Mouse (Mus musculus) liver, postnatal 0 days (tissue): ENCODE measurements around the gene Hbq1b.

Source experiments
- CTCF ChIP-seq: sonication (generic); IDR thresholded peaks from 2 replicates; pipeline ENCODE4 v1.5.1; 2016; ENCODE audit warnings: antibody characterized with exemption, low read depth
- EP300 ChIP-seq: IDR thresholded peaks from 2 replicates; pipeline ENCODE4 v1.6.1; 2016; ENCODE audit warnings: antibody characterized with exemption, low read depth, mild to moderate bottlenecking

DNA sequence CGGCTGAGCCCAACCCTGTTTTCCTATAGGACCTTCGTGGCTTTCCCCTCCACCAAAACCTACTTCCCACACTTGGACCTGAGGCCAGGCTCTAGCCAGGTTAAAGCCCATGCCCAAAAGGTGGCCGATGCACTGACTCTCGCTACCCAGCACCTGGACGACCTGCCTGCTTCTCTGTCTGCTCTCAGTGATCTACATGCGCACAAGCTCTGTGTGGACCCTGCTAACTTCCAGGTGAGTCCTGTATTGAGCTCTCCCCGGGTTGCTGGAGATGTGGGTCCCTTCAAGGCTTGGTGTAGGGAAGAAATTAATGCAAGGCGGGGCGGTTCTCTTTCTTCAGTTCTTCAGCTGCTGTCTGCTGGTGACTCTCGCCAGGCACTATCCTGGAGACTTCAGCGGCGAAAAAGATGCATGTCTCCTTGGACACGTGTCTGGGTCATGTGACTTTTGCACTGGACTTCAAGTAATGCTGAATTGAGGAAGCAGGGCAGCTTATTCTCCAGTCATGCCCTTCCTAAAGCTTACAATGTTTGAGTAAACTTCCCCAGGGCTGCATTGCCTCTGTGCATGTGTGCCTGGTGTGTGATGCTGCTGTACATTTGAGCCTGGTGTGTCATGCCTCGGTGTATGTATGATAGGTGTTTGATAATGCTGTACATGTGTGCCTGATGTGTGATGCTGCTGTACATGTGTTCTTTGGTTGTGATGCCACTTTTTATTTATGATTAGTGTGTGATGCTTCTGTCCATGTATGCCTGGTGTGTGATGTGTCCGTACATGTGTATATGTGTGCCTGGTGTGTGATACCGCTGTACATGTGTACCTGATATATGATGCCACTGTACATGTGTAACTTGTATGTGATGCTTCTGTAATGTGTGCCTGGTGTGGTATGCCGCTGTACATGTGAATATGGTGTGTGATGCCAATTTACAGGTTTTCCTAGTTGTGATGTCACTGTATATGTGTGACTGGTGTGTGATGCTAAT lies 13.8 kb downstream of the Hbq1b start:
- TF ChIP-seq EP300 (no peak), CTCF (no peak)
